Comparison of ENCODE assay signal across 7 mouse cellular contexts in genomic region chr7:84085049-84085945, GRCm38 (mm10). TPM values are rescaled to one million over a fixed set of nuclear protein-coding genes. Genes with fewer than 3 reads are reported as not detected.
DNase-seq lines count a peak whose midpoint lies in the region; ATAC-seq lines count a peak whose summit lies in the region.

No protein-coding gene starts in this region.

- 5% methylated on average over 39 of the region's 39 CpGs for WGBS in forebrain, embryonic 11.5 days
- 4% methylated on average over 39 of the region's 39 CpGs for WGBS in hindbrain, embryonic 12.5 days
- WGBS in limb, embryonic 10.5 days = 4% methylated on average over 39 of the region's 39 CpGs
- WGBS in midbrain, embryonic 16.5 days = 3% methylated on average over 39 of the region's 39 CpGs
- 5% methylated on average over 39 of the region's 39 CpGs for WGBS in stomach, embryonic 16.5 days

- ATAC-seq in forebrain, embryonic 11.5 days (replicated peaks; ENCODE audit: low FRiP score) = 0 out of 2 replicates have a peak, but pooled peaks have one; percentile 19
- ATAC-seq in hindbrain, embryonic 12.5 days (ENCODE audit: low FRiP score) = no peak
- ATAC-seq in midbrain, embryonic 16.5 days = peak; percentile 34; the same call in 1 of the 2 replicates
- 0 out of 2 replicates have a peak, but pooled peaks have one; percentile 27 for ATAC-seq in stomach, embryonic 16.5 days (ENCODE audit: insufficient read depth, low FRiP score)

- no peak overlapping the region for H3K9ac ChIP-seq in forebrain, embryonic 11.5 days (ENCODE audit: low read length)
- no peak overlapping the region for H3K9ac ChIP-seq in hindbrain, embryonic 12.5 days
- peak overlapping the region; percentile 69; the same call in 1 of the 2 replicates for H3K9ac ChIP-seq in midbrain, embryonic 16.5 days (ENCODE audit: low read depth, low read length)
- H3K9ac ChIP-seq in stomach, embryonic 16.5 days (ENCODE audit: low read length) = no peak overlapping the region

- peak overlapping the region; percentile 33 for H3K4me3 ChIP-seq in forebrain, embryonic 11.5 days (ENCODE audit: low read depth, low read length)
- peak overlapping the region; percentile 46 for H3K4me3 ChIP-seq in hindbrain, embryonic 12.5 days
- peak overlapping the region; percentile 55 for H3K4me3 ChIP-seq in limb, embryonic 10.5 days
- peak overlapping the region; percentile 58 for H3K4me3 ChIP-seq in midbrain, embryonic 16.5 days (ENCODE audit: low read depth, low read length)
- peak overlapping the region; percentile 37 for H3K4me3 ChIP-seq in stomach, embryonic 16.5 days (replicated peaks; ENCODE audit: low read length)

- no peaks in the 10 kb centered on the region for H3K36me3 ChIP-seq in forebrain, embryonic 11.5 days (ENCODE audit: control insufficient read depth, insufficient read depth, low read length)
- H3K36me3 ChIP-seq in hindbrain, embryonic 12.5 days = no peaks in the 10 kb centered on the region
- H3K36me3 ChIP-seq in limb, embryonic 10.5 days = no peaks in the 10 kb centered on the region
- no peaks in the 10 kb centered on the region for H3K36me3 ChIP-seq in midbrain, embryonic 16.5 days (ENCODE audit: control insufficient read depth, insufficient read depth, low read length)
- no peaks in the 10 kb centered on the region for H3K36me3 ChIP-seq in stomach, embryonic 16.5 days (ENCODE audit: control insufficient read depth, insufficient read depth, low read length)

- peak; percentile 70 for DNase-seq in R1 (ENCODE audit: low read depth, low spot score)
- peak; percentile 37 for DNase-seq in c-Kit-positive CD71-negative TER-119-negative erythroid progenitor cells, embryonic 14.5 days (ENCODE audit: low read depth)
- DNase-seq in forebrain, embryonic 11.5 days (ENCODE audit: low spot score) = peak; percentile 82
- peak; percentile 91 for DNase-seq in limb, embryonic 10.5 days (ENCODE audit: low spot score)

- H3K27ac ChIP-seq in forebrain, embryonic 11.5 days (ENCODE audit: low read depth, low read length) = no peak overlapping the region
- no peak overlapping the region for H3K27ac ChIP-seq in hindbrain, embryonic 12.5 days
- H3K27ac ChIP-seq in limb, embryonic 10.5 days = no peak overlapping the region
- H3K27ac ChIP-seq in midbrain, embryonic 16.5 days (ENCODE audit: low read length) = no peak overlapping the region
- H3K27ac ChIP-seq in stomach, embryonic 16.5 days (ENCODE audit: low read length) = no peak overlapping the region

- peak overlapping the region; percentile 84 for H3K4me2 ChIP-seq in forebrain, embryonic 11.5 days (ENCODE audit: low read depth, low read length, severe bottlenecking)
- peak overlapping the region; percentile 75 for H3K4me2 ChIP-seq in hindbrain, embryonic 12.5 days (replicated peaks)
- peak overlapping the region; percentile 90 for H3K4me2 ChIP-seq in midbrain, embryonic 16.5 days (ENCODE audit: low read length)
- peak overlapping the region; percentile 69 for H3K4me2 ChIP-seq in stomach, embryonic 16.5 days (ENCODE audit: low read depth, low read length)

- H3K9me3 ChIP-seq in forebrain, embryonic 11.5 days (ENCODE audit: control insufficient read depth, low read length) = no peaks in the 10 kb centered on the region
- H3K9me3 ChIP-seq in hindbrain, embryonic 12.5 days (replicated peaks) = no peaks in the 10 kb centered on the region
- H3K9me3 ChIP-seq in limb, embryonic 10.5 days (replicated peaks) = no peaks in the 10 kb centered on the region
- no peaks in the 10 kb centered on the region for H3K9me3 ChIP-seq in midbrain, embryonic 16.5 days (replicated peaks; ENCODE audit: control insufficient read depth, low read length, poor library complexity, severe bottlenecking)
- H3K9me3 ChIP-seq in stomach, embryonic 16.5 days (replicated peaks; ENCODE audit: control insufficient read depth, low read length) = no peaks in the 10 kb centered on the region

- H3K27me3 ChIP-seq in forebrain, embryonic 11.5 days (ENCODE audit: control insufficient read depth, insufficient read depth, low read length) = peaks cover 14% of the 10 kb centered on the region
- H3K27me3 ChIP-seq in hindbrain, embryonic 12.5 days = peaks cover 40% of the 10 kb centered on the region
- peaks cover 45% of the 10 kb centered on the region for H3K27me3 ChIP-seq in limb, embryonic 10.5 days (ENCODE audit: low read depth, poor library complexity, severe bottlenecking)
- peaks cover 12% of the 10 kb centered on the region for H3K27me3 ChIP-seq in midbrain, embryonic 16.5 days (ENCODE audit: control insufficient read depth, insufficient read depth, low read depth, low read length)
- H3K27me3 ChIP-seq in stomach, embryonic 16.5 days (ENCODE audit: control insufficient read depth, insufficient read depth, low read length) = peaks cover 26% of the 10 kb centered on the region

- peaks cover 4% of the 10 kb centered on the region; the same call in 1 of the 2 replicates for H3K4me1 ChIP-seq in forebrain, embryonic 11.5 days (replicated peaks; ENCODE audit: control insufficient read depth, insufficient read depth, low read length)
- H3K4me1 ChIP-seq in hindbrain, embryonic 12.5 days = peaks cover 12% of the 10 kb centered on the region
- peaks cover 17% of the 10 kb centered on the region for H3K4me1 ChIP-seq in limb, embryonic 10.5 days
- H3K4me1 ChIP-seq in midbrain, embryonic 16.5 days (ENCODE audit: control insufficient read depth, insufficient read depth, low read length) = peaks cover 11% of the 10 kb centered on the region; the same call in 1 of the 2 replicates
- H3K4me1 ChIP-seq in stomach, embryonic 16.5 days (ENCODE audit: control insufficient read depth, insufficient read depth, low read length) = peaks cover 9% of the 10 kb centered on the region

RNA-seq across cellular contexts. Expression of gene Cemip, which starts 1.0 kb away (rescaled TPM):
- 0.71 and 0.94 TPM in 2 replicates for polyA plus RNA-seq in forebrain, embryonic 11.5 days (2014; fragmentation: Nextera tagmentation; extraction: Ambion mirVana)
- polyA plus RNA-seq in hindbrain, embryonic 12.5 days (2016; fragmentation: Nextera tagmentation; extraction: Ambion mirVana) = 0.85 and 1.1 TPM in 2 replicates
- 0.03 TPM in 1 of 2 replicates, not detected in the other for polyA plus RNA-seq in limb, embryonic 10.5 days (2016; fragmentation: Nextera tagmentation; extraction: Ambion mirVana)
- polyA plus RNA-seq in midbrain, embryonic 16.5 days (2015; fragmentation: Nextera tagmentation; extraction: Ambion mirVana) = 0.61 and 0.75 TPM in 2 replicates
- 0.50 and 0.59 TPM in 2 replicates for polyA plus RNA-seq in stomach, embryonic 16.5 days (2015; fragmentation: Nextera tagmentation; extraction: Ambion mirVana)

Comparison
In these comparisons a context has a peak if more than half of its experiments do, and no peak if none do; other contexts are left out.
1. DNase-seq: peak in every context shown above with its lines; median percentile 91 in limb, embryonic 10.5 days; 82 in forebrain, embryonic 11.5 days; 70 in R1; 37 in c-Kit-positive CD71-negative TER-119-negative erythroid progenitor cells, embryonic 14.5 days.